Mouse (Mus musculus): ENCODE data around the gene Rbm45.

GRCm38 (mm10) chr2:76330081-76330480, 39.7 kb upstream of the Rbm45 start:
- no peak for TF ChIP-seq CTCF (conservative IDR thresholded peaks at IDR 0.05; ENCODE audit: low read length)
- no peak for TF ChIP-seq POU5F1 (IDR thresholded peaks at IDR 0.05; ENCODE audit: borderline replicate concordance, low read length)
